Mouse (Mus musculus) lung, postnatal 0 days (tissue): ENCODE measurements around the gene Zfp598.

ENCODE experiments used
- CTCF ChIP-seq: IDR thresholded peaks from 2 replicates; pipeline ENCODE4 v1.5.1; 2016; ENCODE audit warnings: antibody characterized with exemption, mild to moderate bottlenecking
- EP300 ChIP-seq: IDR thresholded peaks from 2 replicates; pipeline ENCODE4 v1.6.1; 2016; ENCODE audit warnings: antibody characterized with exemption, mild to moderate bottlenecking, control low read depth

DNA sequence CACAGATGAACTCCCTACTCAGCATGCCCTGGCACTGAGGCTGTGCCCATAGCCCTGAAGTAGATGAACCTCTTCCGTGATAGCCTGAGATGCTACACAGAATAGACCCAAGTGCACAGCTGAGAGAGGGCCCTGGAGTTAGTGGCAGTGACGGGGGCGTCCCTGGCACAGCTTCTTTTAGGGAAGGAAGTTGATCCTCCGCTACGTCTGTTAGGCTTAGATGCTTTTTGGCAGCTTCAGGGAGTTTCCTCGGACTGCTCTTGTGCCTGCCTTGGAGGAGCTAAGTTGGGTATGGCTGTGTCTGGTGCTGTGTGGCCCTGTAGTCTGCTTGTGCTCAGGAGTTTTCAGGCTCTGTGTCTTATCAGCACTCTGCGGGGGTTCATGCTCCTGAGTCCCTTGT is 4.8 kb downstream of the Zfp598 start:
- TF ChIP-seq EP300: no peak
- TF ChIP-seq CTCF: no peak
